Mouse (Mus musculus) neural tube, embryonic 12.5 days (tissue): ENCODE results near the gene Clic4. TPM values are rescaled to one million over a fixed set of nuclear protein-coding genes. Genes with fewer than 3 reads are reported as not detected.

Source experiments
- ATAC-seq: fragments of 200-750 bp; cut with Nextera tagmentation; 2 replicates; pipeline ENCODE4 v1.8.0; 2017; ENCODE audit warnings: low read depth, mild to moderate bottlenecking, moderate TSS enrichment, moderate library complexity; ENCODE audit not compliant: low FRiP score
- H3K27ac ChIP-seq: fragments of 300-500 bp; sonication (generic); 2 replicates; pipeline ENCODE4 v1.5.1; 2016
- H3K27me3 ChIP-seq: fragments of 300-500 bp; sonication (generic); replicated peaks from 2 replicates; pipeline ENCODE4 v1.6.1; 2016; ENCODE audit warnings: mild to moderate bottlenecking
- H3K36me3 ChIP-seq: fragments of 300-500 bp; sonication (generic); 2 replicates; pipeline ENCODE4 v1.6.1; 2016; ENCODE audit warnings: mild to moderate bottlenecking
- H3K4me1 ChIP-seq: fragments of 300-500 bp; sonication (generic); 2 replicates; pipeline ENCODE4 v1.6.1; 2016
- H3K4me2 ChIP-seq: fragments of 300-500 bp; sonication (generic); replicated peaks from 2 replicates; pipeline ENCODE4 v1.6.1; 2016; ENCODE audit warnings: mild to moderate bottlenecking
- H3K4me3 ChIP-seq: fragments of 300-500 bp; sonication (generic); 2 replicates; pipeline ENCODE4 v1.5.1; 2016
- H3K9ac ChIP-seq: fragments of 300-500 bp; sonication (generic); 2 replicates; pipeline ENCODE4 v1.6.1; 2016; ENCODE audit warnings: mild to moderate bottlenecking
- H3K9me3 ChIP-seq: fragments of 300-500 bp; sonication (generic); 2 replicates; pipeline ENCODE4 v1.6.1; 2016; ENCODE audit warnings: mild to moderate bottlenecking
- WGBS: fragments of 180-500 bp; shearing (Covaris S2); methylation state at CpG from one replicate; pipeline ENCODE4 v1.1.7; 2016; 5-methylcytosine and 5-hydroxymethylcytosine counted together
- polyA plus RNA-seq: library from polyadenylated mRNA; unstranded; fragments of >200 nt; fragmentation: Nextera tagmentation; extraction: Ambion mirVana; gene quantifications from 2 replicates; pipeline ENCODE4 v1.2.1, GENCODE M21; 2016

Clic4 gene
- polyA plus RNA-seq, 1 experiment from 2014 or later = 151 TPM

DNA sequence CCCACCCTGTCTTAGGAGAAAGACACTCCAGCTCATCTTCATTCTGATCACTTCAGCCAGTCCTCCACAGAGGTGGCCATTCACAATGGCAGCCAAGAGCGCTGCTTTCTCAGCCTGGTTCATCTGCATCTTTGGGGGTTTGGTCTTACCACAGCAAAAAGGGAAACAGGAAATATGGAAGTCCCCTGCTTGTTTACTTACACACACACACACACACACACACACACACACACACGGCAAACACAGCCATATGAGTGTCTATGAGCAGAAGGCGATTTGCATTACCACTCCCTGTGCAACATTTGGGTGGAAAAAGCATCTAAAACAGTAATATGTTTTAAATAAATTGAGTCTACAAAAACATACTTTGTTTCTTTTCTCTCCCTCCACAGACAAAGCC is 32.3 kb downstream of the Clic4 start:
- Histone ChIP-seq H3K9ac (no peak overlapping the region), H3K27ac (no peak overlapping the region), H3K4me3 (no peak overlapping the region), H3K4me1 (peaks cover 7% of the 10 kb centered on the region; the same call in 1 of the 2 replicates), H3K9me3 (no peaks in the 10 kb centered on the region), H3K36me3 (peaks cover 11% of the 10 kb centered on the region), H3K4me2 (no peak overlapping the region), H3K27me3 (no peaks in the 10 kb centered on the region)
- ATAC-seq = no peak
- WGBS = 83% methylated on average over 3 of the region's 3 CpGs

- no peaks in the 10 kb centered on the region for H3K27me3 ChIP-seq
- no peak overlapping the region for H3K4me2 ChIP-seq
- no peak overlapping the region for H3K27ac ChIP-seq
- H3K9ac ChIP-seq = no peak overlapping the region
- peaks cover 7% of the 10 kb centered on the region; the same call in 1 of the 2 replicates for H3K4me1 ChIP-seq
- H3K4me3 ChIP-seq = no peak overlapping the region
- no peaks in the 10 kb centered on the region for H3K9me3 ChIP-seq
- H3K36me3 ChIP-seq = peaks cover 11% of the 10 kb centered on the region
- WGBS = 83% methylated on average over 13 of the region's 13 CpGs
- no peak for ATAC-seq
These were observed 33.7 kb downstream of the Clic4 start for GRCm38 (mm10) chr4:135238706-135239510.

GRCm38 (mm10) chr4:135236658-135237057 is 36.0 kb downstream of the Clic4 start:
- Histone ChIP-seq H3K4me2 (no peak overlapping the region), H3K27ac (no peak overlapping the region), H3K9me3 (no peaks in the 10 kb centered on the region), H3K4me1 (peaks cover 1% of the 10 kb centered on the region; the same call in 1 of the 2 replicates), H3K4me3 (no peak overlapping the region), H3K27me3 (no peaks in the 10 kb centered on the region), H3K9ac (no peak overlapping the region), H3K36me3 (peaks cover 11% of the 10 kb centered on the region)
- WGBS = 89% methylated on average over 4 of the region's 4 CpGs
- no peak for ATAC-seq

GRCm38 (mm10) chr4:135235546-135235945 is 37.1 kb downstream of the Clic4 start:
- Histone ChIP-seq H3K9me3 (no peaks in the 10 kb centered on the region), H3K4me3 (no peak overlapping the region), H3K9ac (no peak overlapping the region), H3K27ac (no peak overlapping the region), H3K27me3 (no peaks in the 10 kb centered on the region), H3K4me1 (0 out of 2 replicates have a peak, but pooled peaks cover 3% of the 10 kb centered on the region), H3K36me3 (peaks cover 11% of the 10 kb centered on the region), H3K4me2 (no peak overlapping the region)
- no peak for ATAC-seq
- 85% methylated on average over 8 of the region's 8 CpGs for WGBS

- Histone ChIP-seq H3K4me3 (no peak overlapping the region), H3K27ac (no peak overlapping the region)
These were observed 40.1 kb downstream of the Clic4 start for GRCm38 (mm10) chr4:135232563-135232962.

DNA sequence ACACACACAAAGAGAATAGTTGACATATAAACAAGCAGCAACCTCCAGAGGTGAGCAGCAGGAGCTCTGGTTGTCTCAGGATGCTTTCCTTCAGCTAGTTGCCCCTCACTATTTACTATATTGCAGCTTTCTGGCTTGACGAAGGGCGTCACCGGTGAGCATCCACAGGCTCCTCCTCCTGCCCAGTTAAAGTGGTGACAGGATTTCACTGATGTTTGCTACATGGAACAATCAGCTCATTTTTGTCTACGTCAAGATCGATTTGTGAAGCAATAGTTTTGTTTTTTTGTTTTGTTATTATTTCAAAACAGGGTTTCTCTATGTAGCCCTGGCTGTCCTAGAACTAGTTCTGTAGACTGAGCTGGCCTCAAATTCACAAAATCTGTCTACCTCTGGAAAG is 41.1 kb downstream of the Clic4 start:
- no peak overlapping the region for H3K27ac ChIP-seq

More at GRCm38 (mm10) chr4:135232563-135232962, 40.1 kb downstream of the Clic4 start:
- 87% methylated on average over 5 of the region's 5 CpGs for WGBS
- 0 out of 2 replicates have a peak, but pooled peaks cover 3% of the 10 kb centered on the region for H3K4me1 ChIP-seq
- no peaks in the 10 kb centered on the region for H3K27me3 ChIP-seq
- peaks cover 3% of the 10 kb centered on the region; the same call in 1 of the 2 replicates for H3K36me3 ChIP-seq
- no peaks in the 10 kb centered on the region for H3K9me3 ChIP-seq
- H3K9ac ChIP-seq = no peak overlapping the region
- H3K4me2 ChIP-seq = no peak overlapping the region
- ATAC-seq = no peak

DNA sequence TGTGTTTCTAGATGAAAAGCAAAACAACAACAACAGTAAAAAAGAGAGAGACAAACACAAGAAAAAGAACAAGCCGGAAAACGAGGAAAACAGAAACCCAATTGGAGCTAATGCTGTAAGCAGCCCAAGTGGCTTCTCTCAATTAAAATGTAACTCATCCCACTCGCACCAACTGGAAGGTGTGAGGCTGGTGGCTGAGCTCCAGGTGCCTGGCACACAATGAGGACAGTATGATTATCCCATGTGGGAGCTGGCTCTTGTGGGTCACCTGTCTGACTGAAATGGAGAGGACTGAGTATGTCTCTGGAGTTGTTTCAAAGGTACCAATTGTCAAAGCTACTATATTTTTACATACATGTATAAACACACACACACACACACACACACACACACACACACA is 41.5 kb downstream of the Clic4 start:
- ATAC-seq = no peak
- Histone ChIP-seq H3K4me1 (0 out of 2 replicates have a peak, but pooled peaks cover 3% of the 10 kb centered on the region), H3K9me3 (no peaks in the 10 kb centered on the region), H3K4me2 (no peak overlapping the region), H3K27me3 (no peaks in the 10 kb centered on the region), H3K9ac (no peak overlapping the region), H3K4me3 (no peak overlapping the region), H3K27ac (no peak overlapping the region), H3K36me3 (peaks cover 6% of the 10 kb centered on the region)
- WGBS = 86% methylated on average over 3 of the region's 3 CpGs

More for the DNA sequence above, 41.1 kb downstream of the Clic4 start:
- no peaks in the 10 kb centered on the region for H3K27me3 ChIP-seq
- ATAC-seq = no peak
- no peak overlapping the region for H3K4me2 ChIP-seq
- H3K36me3 ChIP-seq = peaks cover 3% of the 10 kb centered on the region; the same call in 1 of the 2 replicates
- no peak overlapping the region for H3K4me3 ChIP-seq
- H3K9ac ChIP-seq = no peak overlapping the region
- no peaks in the 10 kb centered on the region for H3K9me3 ChIP-seq
- H3K4me1 ChIP-seq = 0 out of 2 replicates have a peak, but pooled peaks cover 3% of the 10 kb centered on the region
- 92% methylated on average over 5 of the region's 5 CpGs for WGBS

DNA sequence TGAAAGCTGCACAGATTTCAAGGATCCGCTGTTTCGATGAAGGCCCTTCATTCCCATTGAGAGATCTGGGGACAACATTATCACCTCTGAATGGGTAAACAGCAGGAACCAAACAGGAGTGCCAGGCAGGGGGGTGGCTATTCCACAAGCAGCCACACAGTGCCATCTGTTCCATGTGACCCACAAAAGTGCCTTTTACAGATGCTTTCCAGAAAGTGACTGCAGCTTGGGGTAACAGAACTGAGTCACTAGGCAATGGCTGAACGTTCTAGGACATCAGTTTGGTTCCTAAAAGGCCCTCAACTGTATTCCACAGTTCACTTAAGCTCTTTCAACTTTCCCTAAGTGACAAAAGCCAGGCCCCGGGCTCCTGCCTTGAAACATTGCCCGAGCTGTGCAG is 42.0 kb downstream of the Clic4 start:
- H3K27ac ChIP-seq = no peak overlapping the region
- no peak for ATAC-seq

DNA sequence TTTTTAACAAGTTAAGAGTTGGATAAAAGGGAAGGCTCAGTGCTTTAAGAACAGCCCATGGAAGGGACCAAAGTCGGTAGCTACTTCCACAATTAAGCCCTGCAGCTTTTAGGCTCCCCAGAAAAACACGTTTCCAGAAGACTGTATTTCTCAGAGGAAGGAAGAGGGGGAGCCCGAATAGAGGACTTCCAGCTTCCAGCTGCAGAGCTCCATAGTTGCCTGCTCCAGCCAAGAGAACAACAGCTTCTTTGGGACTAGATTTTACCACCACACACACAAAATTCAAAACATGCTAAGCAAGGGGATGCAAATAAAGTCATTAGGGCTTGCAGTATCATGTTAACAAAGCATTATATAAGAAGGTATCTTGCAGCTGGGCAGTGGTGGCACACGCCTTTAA is 42.7 kb downstream of the Clic4 start:
- Histone ChIP-seq H3K4me1 (0 out of 2 replicates have a peak, but pooled peaks cover 3% of the 10 kb centered on the region), H3K27me3 (no peaks in the 10 kb centered on the region), H3K4me2 (no peak overlapping the region), H3K27ac (no peak overlapping the region), H3K4me3 (no peak overlapping the region), H3K9ac (no peak overlapping the region), H3K9me3 (no peaks in the 10 kb centered on the region), H3K36me3 (peaks cover 9% of the 10 kb centered on the region)
- 80% methylated on average over 4 of the region's 4 CpGs for WGBS
- ATAC-seq = no peak

More for the DNA sequence above, 42.0 kb downstream of the Clic4 start:
- Histone ChIP-seq H3K4me2 (no peak overlapping the region), H3K4me3 (no peak overlapping the region), H3K36me3 (peaks cover 8% of the 10 kb centered on the region), H3K27me3 (no peaks in the 10 kb centered on the region), H3K4me1 (0 out of 2 replicates have a peak, but pooled peaks cover 3% of the 10 kb centered on the region), H3K9me3 (no peaks in the 10 kb centered on the region), H3K9ac (no peak overlapping the region)
- WGBS = 72% methylated on average over 5 of the region's 5 CpGs

DNA sequence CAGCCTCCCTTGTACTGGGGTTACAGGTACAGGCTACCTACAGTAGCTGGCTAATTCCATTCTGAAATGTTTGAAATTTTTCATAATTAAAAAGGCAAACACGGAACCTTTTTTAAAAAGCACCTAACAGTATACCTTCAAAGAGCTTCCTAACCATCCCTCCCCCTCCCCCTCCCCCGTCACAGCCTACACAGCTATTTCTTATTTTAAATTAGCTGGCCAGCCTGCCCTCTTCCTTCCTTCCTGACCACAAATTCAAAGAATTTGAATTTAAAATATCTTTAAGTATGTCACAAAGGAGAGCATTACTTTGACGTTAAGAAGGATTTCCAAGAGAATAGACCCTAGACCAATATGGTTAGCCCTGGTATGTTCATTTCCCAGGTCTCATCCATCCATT is 44.5 kb downstream of the Clic4 start:
- 0 out of 2 replicates have a peak, but pooled peaks cover 3% of the 10 kb centered on the region for H3K4me1 ChIP-seq
- H3K36me3 ChIP-seq = peaks cover 23% of the 10 kb centered on the region
- no peak overlapping the region for H3K9ac ChIP-seq
- no peaks in the 10 kb centered on the region for H3K27me3 ChIP-seq
- no peaks in the 10 kb centered on the region for H3K9me3 ChIP-seq
- H3K4me3 ChIP-seq = no peak overlapping the region
- WGBS = 87% methylated on average over 3 of the region's 3 CpGs
- H3K4me2 ChIP-seq = no peak overlapping the region
- no peak overlapping the region for H3K27ac ChIP-seq
- no peak for ATAC-seq

- peaks cover 38% of the 10 kb centered on the region for H3K36me3 ChIP-seq
- H3K27ac ChIP-seq = no peak overlapping the region
- no peaks in the 10 kb centered on the region for H3K9me3 ChIP-seq
- no peak overlapping the region for H3K4me2 ChIP-seq
- H3K4me1 ChIP-seq = 0 out of 2 replicates have a peak, but pooled peaks cover under 1% of the 10 kb centered on the region
- 93% methylated on average over 12 of the region's 12 CpGs for WGBS
- no peak overlapping the region for H3K9ac ChIP-seq
- H3K27me3 ChIP-seq = no peaks in the 10 kb centered on the region
- ATAC-seq = no peak
- H3K4me3 ChIP-seq = no peak overlapping the region
These were observed 46.5 kb downstream of the Clic4 start for GRCm38 (mm10) chr4:135226008-135226667.

DNA sequence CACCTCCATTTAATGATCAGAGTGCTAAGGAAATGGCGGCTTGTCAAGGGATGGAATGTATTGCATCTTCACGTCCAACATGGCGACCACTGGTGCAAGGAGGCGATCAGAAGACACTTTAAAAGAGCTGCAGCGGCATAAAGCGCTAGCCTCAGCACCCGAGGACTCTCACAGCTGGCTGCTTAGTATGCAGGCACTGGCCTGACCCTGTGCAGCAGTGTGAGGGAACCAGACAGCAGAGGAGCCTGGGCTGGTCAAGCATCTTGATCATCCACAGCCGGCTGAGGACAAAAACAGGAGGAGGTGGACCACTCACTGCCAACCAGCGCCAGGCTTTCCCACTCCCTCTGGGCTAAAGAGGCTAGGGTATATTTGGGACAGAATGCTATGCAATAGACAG is 48.8 kb downstream of the Clic4 start:
- Histone ChIP-seq H3K4me3 (no peak overlapping the region), H3K9ac (no peak overlapping the region), H3K36me3 (peaks cover 41% of the 10 kb centered on the region), H3K4me1 (no peaks in the 10 kb centered on the region), H3K4me2 (no peak overlapping the region), H3K27me3 (no peaks in the 10 kb centered on the region), H3K9me3 (no peaks in the 10 kb centered on the region), H3K27ac (no peak overlapping the region)
- WGBS = 89% methylated on average over 9 of the region's 9 CpGs
- ATAC-seq = no peak
